Mouse (Mus musculus): ENCODE results near the gene Trim41. TPM values are rescaled to one million over a fixed set of nuclear protein-coding genes. Genes with fewer than 3 reads are reported as not detected.

Trim41 gene
- polyA plus RNA-seq (2015; fragmentation: Nextera tagmentation; extraction: Ambion mirVana): 7.8 and 8.7 TPM in 2 replicates

DNA sequence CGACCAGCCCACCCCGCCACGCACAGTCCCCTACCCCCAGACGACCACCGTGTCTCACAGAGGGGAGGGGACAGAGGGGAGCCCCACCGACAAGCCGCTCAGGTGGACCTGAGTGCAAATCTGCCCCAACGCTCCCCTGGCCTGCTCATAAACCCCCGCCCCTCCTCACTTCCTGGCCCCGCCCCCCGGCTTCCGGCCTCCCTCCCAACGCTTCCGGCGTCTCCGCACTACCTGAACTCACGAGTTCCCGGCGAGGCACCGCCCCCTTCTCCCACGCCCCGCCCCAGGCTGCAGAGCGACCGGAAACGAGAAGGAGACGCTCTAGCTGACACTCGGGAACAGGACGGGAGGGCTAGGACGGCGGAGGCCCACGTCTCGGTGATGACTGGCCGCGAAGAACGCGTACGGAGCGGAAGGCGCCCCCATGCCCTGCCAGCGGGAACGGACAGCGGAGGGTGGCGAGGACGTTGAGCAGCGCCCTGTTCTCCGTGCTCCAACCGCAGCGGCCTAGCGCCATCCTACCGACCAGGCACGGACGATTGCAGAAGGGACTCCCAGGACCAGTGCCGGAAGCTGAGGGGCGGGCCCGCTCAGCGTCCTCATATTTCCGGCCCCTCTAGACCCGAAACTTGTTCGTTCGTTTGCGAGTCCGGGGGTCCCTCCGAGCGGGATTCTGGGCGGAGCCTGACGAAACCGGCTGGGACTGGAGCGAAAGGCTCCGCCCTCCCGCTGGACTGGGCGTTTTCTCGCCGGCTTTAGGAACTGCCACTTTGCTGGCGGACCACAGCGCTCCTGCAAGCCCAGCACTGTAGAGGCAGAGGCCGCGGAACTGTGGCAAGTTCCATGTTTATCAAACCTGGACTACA, at the start of gene Trim41:
Gene Trim41, minus strand, starts transcription at position 554 of the 866 bp plus-strand sequence.
- Histone ChIP-seq H3K36me3 (peaks cover 21% of the 10 kb centered on the region), H3K4me1 (peaks cover 21% of the 10 kb centered on the region), H3K9me3 (no peaks in the 10 kb centered on the region), H3K27me3 (no peaks in the 10 kb centered on the region), H3K27ac (peak within 1 kb of the TSS; percentile 91), H3K4me2 (replicated peaks) (peak within 1 kb of the TSS; percentile 84), H3K4me3 (peak within 1 kb of the TSS; percentile 78), H3K9ac (peak within 1 kb of the TSS; percentile 85)
- whole genome bisulfite sequencing: under 1% methylated on average over 73 of the region's 77 CpGs
- peak; percentile 98 for ATAC-seq (ENCODE audit: low FRiP score, low read depth)

- Histone ChIP-seq H3K36me3 (no peaks in the 10 kb centered on the region), H3K27me3 (no peaks in the 10 kb centered on the region), H3K4me1 (peaks cover 14% of the 10 kb centered on the region), H3K4me2 (replicated peaks) (no peak overlapping the region), H3K9me3 (no peaks in the 10 kb centered on the region), H3K4me3 (no peak overlapping the region), H3K9ac (no peak overlapping the region), H3K27ac (no peak overlapping the region)
- ATAC-seq (ENCODE audit: low FRiP score, low read depth): no peak
- 92% methylated on average over 9 of the region's 9 CpGs for WGBS
Observed at GRCm38 (mm10) chr11:48866481-48866880, 49.3 kb upstream of the Trim41 start.

DNA sequence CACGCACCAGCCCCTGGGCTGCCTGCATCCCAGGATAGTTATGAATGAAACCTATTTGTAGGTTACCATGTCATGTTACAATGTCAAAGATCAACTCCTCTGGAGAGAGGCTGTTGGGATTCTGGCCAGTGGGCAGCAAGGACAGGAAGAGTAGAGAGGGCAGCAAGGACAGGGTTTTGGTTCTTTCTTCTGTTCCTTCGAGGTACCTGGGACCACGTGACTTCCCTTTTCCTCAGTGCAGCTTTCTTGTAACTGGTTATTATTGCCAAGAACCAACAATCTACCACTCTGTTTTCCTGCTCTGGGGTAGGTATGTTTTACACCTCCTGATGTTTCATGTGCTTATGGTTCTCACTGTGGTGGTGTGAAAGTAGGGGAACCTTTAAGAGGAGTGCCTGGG, 46.7 kb upstream of the Trim41 start:
- Histone ChIP-seq H3K9ac (no peak overlapping the region), H3K4me2 (replicated peaks) (no peak overlapping the region), H3K27ac (no peak overlapping the region), H3K4me1 (peaks cover 2% of the 10 kb centered on the region; the same call in 1 of the 2 replicates), H3K4me3 (no peak overlapping the region), H3K27me3 (peaks cover 18% of the 10 kb centered on the region), H3K9me3 (no peaks in the 10 kb centered on the region), H3K36me3 (no peaks in the 10 kb centered on the region)
- ATAC-seq (ENCODE audit: low FRiP score, low read depth): no peak
- WGBS: 84% methylated on average over 3 of the region's 3 CpGs

- peaks cover 27% of the 10 kb centered on the region for H3K27me3 ChIP-seq
- peaks cover 12% of the 10 kb centered on the region for H3K4me1 ChIP-seq
- H3K36me3 ChIP-seq: no peaks in the 10 kb centered on the region
- H3K9ac ChIP-seq: no peak overlapping the region
- no peak overlapping the region for H3K4me3 ChIP-seq
- H3K27ac ChIP-seq: no peak overlapping the region
- no peak for ATAC-seq (ENCODE audit: low FRiP score, low read depth)
- H3K4me2 ChIP-seq (replicated peaks): no peak overlapping the region
- no peaks in the 10 kb centered on the region for H3K9me3 ChIP-seq
- WGBS: 78% methylated on average over 1 of the region's 1 CpGs
Observed at GRCm38 (mm10) chr11:48862784-48863319, 45.7 kb upstream of the Trim41 start.

- Histone ChIP-seq H3K9me3 (no peaks in the 10 kb centered on the region), H3K4me3 (peak overlapping the region; percentile 55), H3K27ac (no peak overlapping the region), H3K36me3 (no peaks in the 10 kb centered on the region), H3K4me1 (peaks cover 25% of the 10 kb centered on the region), H3K27me3 (peaks cover 29% of the 10 kb centered on the region), H3K9ac (no peak overlapping the region), H3K4me2 (replicated peaks) (peak overlapping the region; percentile 87)
- ATAC-seq (ENCODE audit: low FRiP score, low read depth): no peak
- WGBS: under 1% methylated on average over 6 of the region's 6 CpGs
Observed at GRCm38 (mm10) chr11:48859014-48859413, 41.9 kb upstream of the Trim41 start.

DNA sequence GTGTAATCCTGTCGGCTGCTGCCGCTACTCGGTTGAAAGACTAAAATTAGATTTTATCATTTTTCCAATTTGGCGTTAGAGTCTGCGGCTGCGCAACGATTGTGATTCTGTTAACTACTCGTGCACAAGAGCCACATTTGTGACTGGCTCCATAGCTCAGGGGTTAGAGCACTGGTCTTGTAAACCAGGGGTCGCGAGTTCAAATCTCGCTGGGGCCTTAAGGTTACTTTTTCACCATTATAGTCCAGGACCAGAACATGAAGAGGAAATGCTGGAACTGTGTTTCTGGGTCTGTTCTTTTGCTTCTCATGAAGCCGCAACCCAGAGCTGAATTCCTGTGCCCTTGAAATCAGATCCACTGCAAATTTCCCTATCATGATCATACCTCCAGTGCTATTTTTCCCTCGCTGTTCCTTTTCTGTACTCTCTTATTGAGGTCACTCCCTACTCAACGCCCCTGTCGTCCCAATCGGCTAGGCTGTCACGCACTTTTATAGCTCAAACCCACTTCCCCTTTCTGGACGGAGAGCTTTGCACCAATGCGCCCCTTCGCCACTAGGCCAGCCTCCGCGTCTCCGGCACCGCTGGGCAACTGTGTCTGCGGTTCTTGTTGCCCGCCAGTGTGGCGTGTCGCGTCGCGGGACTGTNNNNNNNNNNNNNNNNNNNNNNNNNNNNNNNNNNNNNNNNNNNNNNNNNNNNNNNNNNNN, 36.5 kb upstream of the Trim41 start:
- Histone ChIP-seq H3K36me3 (no peaks in the 10 kb centered on the region), H3K4me2 (replicated peaks) (peak overlapping the region; percentile 87), H3K4me3 (peak overlapping the region; percentile 55), H3K9me3 (no peaks in the 10 kb centered on the region), H3K4me1 (peaks cover 31% of the 10 kb centered on the region), H3K27ac (0 out of 2 replicates have a peak overlapping the region, but pooled peaks have one; percentile 22), H3K27me3 (peaks cover 23% of the 10 kb centered on the region), H3K9ac (peak overlapping the region; percentile 59)
- ATAC-seq (ENCODE audit: low FRiP score, low read depth): peak; percentile 68
- WGBS: 1% methylated on average over 31 of the region's 31 CpGs

DNA sequence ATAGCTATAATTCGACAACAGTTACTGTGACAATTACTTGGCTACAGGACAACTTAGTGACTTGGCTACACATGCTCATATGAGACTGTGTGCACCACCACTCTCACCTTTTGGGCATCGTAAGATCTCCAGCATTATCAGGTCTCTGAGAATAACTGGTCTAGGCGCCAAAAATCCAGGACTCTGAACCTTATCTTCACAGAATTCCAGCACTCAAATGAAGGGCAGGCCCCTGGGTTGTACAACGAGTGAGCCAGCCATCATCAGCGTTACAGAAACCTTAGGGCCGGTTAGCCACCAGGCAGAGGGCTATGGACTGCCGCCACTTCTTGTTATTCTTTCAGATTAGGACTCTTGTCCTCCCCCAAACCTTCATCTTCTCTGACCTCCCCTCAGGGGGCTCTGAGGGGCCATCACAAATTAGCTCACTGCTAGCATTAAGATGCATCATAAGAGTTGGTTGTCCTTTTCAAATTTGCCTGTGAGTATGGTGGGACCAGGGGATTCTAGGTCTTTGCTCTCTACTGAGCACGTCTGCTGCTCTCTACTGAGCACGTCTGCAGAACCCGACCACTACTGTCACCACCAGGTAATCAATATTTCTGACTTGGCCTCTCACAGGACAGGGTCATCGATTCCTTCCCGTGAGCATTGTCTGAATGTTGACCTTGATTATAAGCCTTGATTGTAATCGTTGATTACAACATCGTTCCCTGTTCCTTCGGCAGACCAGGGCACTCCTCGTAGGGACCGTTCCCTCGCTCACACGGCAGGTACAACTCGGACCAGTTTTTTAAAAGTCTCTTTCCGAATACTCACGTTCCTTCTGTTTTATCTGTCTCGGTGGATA, 35.7 kb upstream of the Trim41 start:
- 8% methylated on average over 23 of the region's 23 CpGs for WGBS
- peaks cover 23% of the 10 kb centered on the region for H3K4me1 ChIP-seq
- peak; percentile 16; the same call in 1 of the 2 replicates for ATAC-seq (ENCODE audit: low FRiP score, low read depth)
- no peaks in the 10 kb centered on the region for H3K36me3 ChIP-seq
- H3K4me3 ChIP-seq: peak overlapping the region; percentile 55
- no peaks in the 10 kb centered on the region for H3K9me3 ChIP-seq
- peak overlapping the region; percentile 59 for H3K9ac ChIP-seq
- peak overlapping the region; percentile 87 for H3K4me2 ChIP-seq (replicated peaks)
- no peak overlapping the region for H3K27ac ChIP-seq
- peaks cover 20% of the 10 kb centered on the region for H3K27me3 ChIP-seq

DNA sequence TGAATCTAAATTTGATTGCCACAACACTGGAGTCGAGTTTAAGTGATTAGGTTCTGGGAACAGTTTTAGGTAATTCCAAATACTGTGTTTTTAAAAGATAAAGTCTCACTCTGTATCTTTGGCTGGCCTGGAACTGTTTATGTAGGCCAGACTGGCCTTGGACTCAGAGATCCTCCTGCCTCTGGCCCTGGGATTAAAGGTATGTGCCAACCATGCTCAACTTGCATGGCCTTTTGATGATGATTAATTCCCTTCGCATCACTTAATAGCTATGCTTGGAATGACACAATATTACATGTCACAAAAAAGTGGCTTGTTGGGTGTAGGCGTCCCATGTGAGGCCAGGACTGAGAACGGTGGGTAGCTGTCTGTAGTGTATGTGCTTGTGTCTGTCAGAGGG, 35.0 kb upstream of the Trim41 start:
- Histone ChIP-seq H3K27me3 (peaks cover 18% of the 10 kb centered on the region), H3K36me3 (no peaks in the 10 kb centered on the region), H3K9me3 (no peaks in the 10 kb centered on the region), H3K27ac (no peak overlapping the region), H3K4me1 (peaks cover 20% of the 10 kb centered on the region), H3K4me3 (no peak overlapping the region), H3K9ac (no peak overlapping the region), H3K4me2 (replicated peaks) (peak overlapping the region; percentile 87)
- WGBS: 78% methylated on average over 4 of the region's 4 CpGs
- ATAC-seq (ENCODE audit: low FRiP score, low read depth): no peak

DNA sequence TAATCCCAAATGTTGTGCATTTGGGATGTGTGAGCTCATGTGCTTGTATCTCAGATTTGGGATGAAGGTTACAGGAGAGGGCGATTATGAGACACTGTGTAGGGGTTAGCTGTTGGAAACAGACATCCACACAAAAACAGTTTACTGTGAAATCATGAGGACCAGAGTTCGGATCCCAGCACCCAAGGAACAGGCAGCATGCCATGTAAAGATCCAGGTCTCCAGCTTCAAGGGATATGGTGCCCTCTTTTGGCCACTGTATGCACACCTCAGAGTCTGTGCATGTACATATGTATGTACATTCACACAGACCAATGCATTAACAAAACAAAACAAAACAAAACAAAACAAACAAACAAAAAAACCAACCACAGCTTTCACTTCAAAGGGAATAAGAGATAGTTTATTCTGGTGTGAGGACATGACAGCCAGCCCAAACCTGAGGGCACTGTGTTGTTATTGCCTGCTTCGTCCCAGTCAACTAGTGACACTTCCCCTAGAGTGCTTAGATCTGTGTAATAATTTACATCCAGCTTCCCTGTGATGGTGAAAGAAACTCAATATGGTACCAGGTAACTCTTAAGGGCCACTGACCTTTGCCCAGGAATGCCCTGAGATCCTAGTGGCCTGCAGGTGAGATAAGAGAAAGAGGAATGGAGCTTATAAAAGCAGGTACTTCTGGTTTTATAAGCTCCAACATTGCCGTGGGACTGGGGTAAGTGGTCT, 34.3 kb upstream of the Trim41 start:
- ATAC-seq (ENCODE audit: low FRiP score, low read depth): no peak
- Histone ChIP-seq H3K9ac (no peak overlapping the region), H3K4me3 (no peak overlapping the region), H3K9me3 (no peaks in the 10 kb centered on the region), H3K27me3 (peaks cover 18% of the 10 kb centered on the region), H3K4me1 (peaks cover 20% of the 10 kb centered on the region), H3K36me3 (no peaks in the 10 kb centered on the region), H3K4me2 (replicated peaks) (no peak overlapping the region), H3K27ac (no peak overlapping the region)
- whole genome bisulfite sequencing: 73% methylated on average over 4 of the region's 4 CpGs

DNA sequence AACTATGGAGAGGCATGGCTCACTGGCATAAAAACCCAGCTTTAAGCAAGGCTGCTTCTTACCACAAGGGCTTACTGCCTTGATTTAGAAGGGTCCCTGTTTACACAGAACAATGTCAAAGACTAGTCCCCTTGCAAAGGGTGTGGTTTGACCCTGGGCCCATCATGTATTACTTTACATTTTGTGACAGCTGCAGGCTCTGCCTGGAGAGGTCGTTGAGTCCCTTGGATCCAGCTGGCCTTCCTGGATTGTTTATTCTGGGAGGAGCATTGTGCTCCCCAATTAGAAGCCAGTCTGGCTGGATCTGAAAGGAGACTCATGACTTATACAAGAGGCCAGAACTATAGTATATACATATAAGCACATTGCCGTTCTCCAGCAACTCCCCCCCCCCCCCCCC, 33.1 kb upstream of the Trim41 start:
- H3K9ac ChIP-seq: no peak overlapping the region
- ATAC-seq (ENCODE audit: low FRiP score, low read depth): no peak
- H3K9me3 ChIP-seq: no peaks in the 10 kb centered on the region
- H3K4me3 ChIP-seq: no peak overlapping the region
- 44% methylated on average over 2 of the region's 2 CpGs for WGBS
- H3K27ac ChIP-seq: no peak overlapping the region
- H3K36me3 ChIP-seq: no peaks in the 10 kb centered on the region
- peaks cover 20% of the 10 kb centered on the region for H3K4me1 ChIP-seq
- H3K27me3 ChIP-seq: peaks cover 19% of the 10 kb centered on the region
- H3K4me2 ChIP-seq (replicated peaks): no peak overlapping the region

GRCm38 (mm10) chr11:48846881-48847280, 29.7 kb upstream of the Trim41 start:
- no peaks in the 10 kb centered on the region for H3K36me3 ChIP-seq
- no peak overlapping the region for H3K9ac ChIP-seq
- no peak for ATAC-seq (ENCODE audit: low FRiP score, low read depth)
- 71% methylated on average over 5 of the region's 5 CpGs for WGBS
- H3K27me3 ChIP-seq: peaks cover 22% of the 10 kb centered on the region
- no peak overlapping the region for H3K4me3 ChIP-seq
- no peak overlapping the region for H3K27ac ChIP-seq
- H3K4me1 ChIP-seq: no peaks in the 10 kb centered on the region
- no peaks in the 10 kb centered on the region for H3K9me3 ChIP-seq
- H3K4me2 ChIP-seq (replicated peaks): no peak overlapping the region

Data from limb, embryonic 13.5 days (tissue).